Mouse (Mus musculus) embryonic facial prominence, embryonic 15.5 days (tissue): ENCODE measurements at regions not wholly inside any gene's neighbourhood (a gene's known extent, or its start where the extent isn't known, plus 50 kb on each side); places are given as distances from the start of the nearest gene placed in this dataset.

ENCODE experiments used
- ATAC-seq: fragments of 200-750 bp; cut with Nextera tagmentation; 2 replicates; pipeline ENCODE4 v1.8.0; 2017; ENCODE audit warnings: low read depth, moderate TSS enrichment; ENCODE audit not compliant: insufficient number of reproducible peaks, low FRiP score, low TSS enrichment
- H3K27ac ChIP-seq: fragments of 300-500 bp; sonication (generic); replicated peaks from 2 replicates; pipeline ENCODE4 v1.5.1; 2015; ENCODE audit warnings: mild to moderate bottlenecking, inconsistent platforms
- H3K27me3 ChIP-seq: fragments of 300-500 bp; sonication (generic); 2 replicates; pipeline ENCODE4 v1.6.1; 2015; ENCODE audit warnings: inconsistent platforms
- H3K36me3 ChIP-seq: fragments of 300-500 bp; sonication (generic); 2 replicates; pipeline ENCODE4 v1.6.1; 2015; ENCODE audit warnings: mild to moderate bottlenecking, inconsistent platforms
- H3K4me1 ChIP-seq: fragments of 300-500 bp; sonication (generic); 2 replicates; pipeline ENCODE4 v1.6.1; 2015; ENCODE audit warnings: inconsistent platforms
- H3K4me2 ChIP-seq: fragments of 300-500 bp; sonication (generic); replicated peaks from 2 replicates; pipeline ENCODE4 v1.6.1; 2015; ENCODE audit warnings: mild to moderate bottlenecking, inconsistent platforms
- H3K4me3 ChIP-seq: fragments of 300-500 bp; sonication (generic); replicated peaks from 2 replicates; pipeline ENCODE4 v1.5.1; 2015; ENCODE audit warnings: mild to moderate bottlenecking, inconsistent platforms
- H3K9ac ChIP-seq: fragments of 300-500 bp; sonication (generic); 2 replicates; pipeline ENCODE4 v1.6.1; 2015; ENCODE audit warnings: inconsistent platforms
- H3K9me3 ChIP-seq: fragments of 300-500 bp; sonication (generic); replicated peaks from 2 replicates; pipeline ENCODE4 v1.6.1; 2016; ENCODE audit warnings: inconsistent platforms
- WGBS: fragments of 180-500 bp; shearing (Covaris S2); methylation state at CpG from one replicate; pipeline ENCODE4 v1.1.7; 2015; 5-methylcytosine and 5-hydroxymethylcytosine counted together

- Histone ChIP-seq H3K27ac (no peak overlapping the region), H3K4me1 (no peaks in the 10 kb centered on the region), H3K36me3 (no peaks in the 10 kb centered on the region), H3K4me3 (no peak overlapping the region), H3K9me3 (no peaks in the 10 kb centered on the region), H3K27me3 (no peaks in the 10 kb centered on the region), H3K9ac (no peak overlapping the region), H3K4me2 (no peak overlapping the region)
- WGBS: 7% methylated on average over 13 of the region's 13 CpGs
- no peak for ATAC-seq
These were observed 78.8 kb upstream of the Tmem45b start for GRCm38 (mm10) chr9:31542909-31543690.

- no peak overlapping the region for H3K4me2 ChIP-seq
- H3K9me3 ChIP-seq: no peaks in the 10 kb centered on the region
- no peaks in the 10 kb centered on the region for H3K36me3 ChIP-seq
- ATAC-seq: no peak
- no peak overlapping the region for H3K27ac ChIP-seq
- H3K4me1 ChIP-seq: no peaks in the 10 kb centered on the region
- H3K4me3 ChIP-seq: no peak overlapping the region
- no peak overlapping the region for H3K9ac ChIP-seq
- 45% methylated on average over 5 of the region's 5 CpGs for WGBS
- no peaks in the 10 kb centered on the region for H3K27me3 ChIP-seq
These were observed 77.4 kb upstream of the Tmem45b start for GRCm38 (mm10) chr9:31541615-31542191.

GRCm38 (mm10) chr9:31538458-31539210 is 74.4 kb upstream of the Tmem45b start:
- Histone ChIP-seq H3K4me2 (no peak overlapping the region), H3K9me3 (no peaks in the 10 kb centered on the region), H3K27ac (no peak overlapping the region), H3K36me3 (no peaks in the 10 kb centered on the region), H3K27me3 (no peaks in the 10 kb centered on the region), H3K4me3 (no peak overlapping the region), H3K9ac (no peak overlapping the region), H3K4me1 (no peaks in the 10 kb centered on the region)
- no peak for ATAC-seq
- WGBS: 80% methylated on average over 11 of the region's 11 CpGs

- Histone ChIP-seq H3K27me3 (no peaks in the 10 kb centered on the region), H3K27ac (no peak overlapping the region), H3K36me3 (no peaks in the 10 kb centered on the region), H3K4me3 (no peak overlapping the region), H3K4me1 (no peaks in the 10 kb centered on the region), H3K9ac (no peak overlapping the region), H3K9me3 (no peaks in the 10 kb centered on the region), H3K4me2 (no peak overlapping the region)
- ATAC-seq: no peak
- 57% methylated on average over 6 of the region's 6 CpGs for WGBS
These were observed 64.8 kb upstream of the Tmem45b start for GRCm38 (mm10) chr9:31529021-31529420.

- H3K4me2 ChIP-seq: no peak overlapping the region
- no peaks in the 10 kb centered on the region for H3K36me3 ChIP-seq
- H3K27ac ChIP-seq: no peak overlapping the region
- no peak overlapping the region for H3K4me3 ChIP-seq
- no peaks in the 10 kb centered on the region for H3K27me3 ChIP-seq
- 65% methylated on average over 2 of the region's 2 CpGs for WGBS
- no peak for ATAC-seq
- no peak overlapping the region for H3K9ac ChIP-seq
- no peaks in the 10 kb centered on the region for H3K4me1 ChIP-seq
- H3K9me3 ChIP-seq: no peaks in the 10 kb centered on the region
These were observed 63.0 kb upstream of the Tmem45b start for GRCm38 (mm10) chr9:31527216-31527615.
